Mouse (Mus musculus) gonadal fat pad, adult 2 months (tissue): ENCODE results near the gene Myh7b. TPM values are rescaled to one million over a fixed set of nuclear protein-coding genes. Genes with fewer than 3 reads are reported as not detected.
"Not testable (repeated sequence)": the region's sequence is repeated elsewhere in the genome, so short reads cannot be mapped to it uniquely, and the experiment has no call there.

ENCODE experiments used
- DNase-seq: peaks from one replicate; pipeline ENCODE4 v3.0.0-alpha.2; 2012; ENCODE audit warnings: low read depth
- polyA plus RNA-seq: library from polyadenylated mRNA; depleted of rRNA; stranded (reverse); fragments of >200 nt; gene quantifications from 2 replicates; pipeline ENCODE4 v1.2.3, GENCODE M21; 2012

The Myh7b gene
- polyA plus RNA-seq, 1 experiment = 0.15 TPM

DNA sequence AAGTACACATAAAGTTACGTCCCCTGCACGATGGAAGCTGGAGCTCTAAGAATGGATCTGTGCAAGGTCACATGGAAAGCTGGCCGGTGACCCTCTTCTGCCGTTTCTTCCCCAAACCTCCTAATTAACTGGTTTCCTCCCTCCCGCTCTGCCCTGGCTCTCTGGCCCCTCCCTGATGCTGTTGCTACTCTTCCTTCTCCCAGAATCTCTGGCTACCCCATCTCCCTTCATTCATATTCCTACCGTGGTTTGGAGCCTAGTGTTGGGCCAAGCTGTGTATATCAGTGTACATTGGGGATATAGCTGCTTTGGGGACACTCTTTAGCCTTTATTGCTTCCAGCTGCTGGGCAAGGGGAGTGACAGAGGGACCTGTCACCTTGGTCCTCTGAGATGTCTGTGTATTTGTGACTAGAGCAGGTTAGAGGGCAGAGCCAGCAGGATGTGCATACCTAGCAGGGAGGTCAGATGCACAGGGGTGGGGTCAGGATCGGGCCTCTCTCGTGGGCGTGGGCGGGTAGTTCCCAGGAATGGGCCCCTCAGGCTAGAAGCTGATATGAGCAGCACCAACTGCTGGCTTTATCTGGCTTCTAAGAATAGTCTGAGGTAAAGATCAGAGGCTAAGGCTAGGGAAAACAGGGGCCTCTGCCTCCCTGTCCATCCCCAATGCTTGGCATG is 6.3 kb upstream of the Myh7b start:
- DNase-seq = no peak

GRCm38 (mm10) chr2:155605236-155605589 is 5.8 kb upstream of the Myh7b start:
- DNase-seq = not testable (repeated sequence)

DNA sequence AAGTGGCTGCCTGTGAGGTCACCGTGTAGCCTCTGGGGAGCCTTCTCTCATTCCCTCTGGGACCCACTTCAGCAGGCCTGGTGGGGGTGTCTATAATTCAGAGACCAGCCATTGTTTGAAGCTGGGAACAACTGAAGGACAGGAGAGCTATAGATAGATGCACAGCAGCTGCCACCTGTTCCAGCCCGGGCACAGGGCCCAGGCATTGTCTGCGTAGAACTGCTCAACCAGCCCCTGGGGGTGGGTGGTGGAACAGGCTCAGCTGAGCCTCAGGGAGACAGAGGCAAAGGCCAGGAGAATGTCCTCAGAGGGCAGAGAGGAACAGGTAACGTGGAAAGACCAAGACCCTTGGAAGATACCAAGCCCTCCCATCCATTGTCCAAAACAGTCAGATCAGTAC is 4.7 kb upstream of the Myh7b start:
- DNase-seq = no peak

GRCm38 (mm10) chr2:155611834-155612550 is 980 bp downstream of the Myh7b start:
- DNase-seq = no peak

GRCm38 (mm10) chr2:155613326-155613755 is 2.3 kb downstream of the Myh7b start:
- no peak for DNase-seq

GRCm38 (mm10) chr2:155613953-155614352 is 2.9 kb downstream of the Myh7b start:
- DNase-seq = no peak

- no peak for DNase-seq
Observed at GRCm38 (mm10) chr2:155616971-155617370, 6.0 kb downstream of the Myh7b start.

DNA sequence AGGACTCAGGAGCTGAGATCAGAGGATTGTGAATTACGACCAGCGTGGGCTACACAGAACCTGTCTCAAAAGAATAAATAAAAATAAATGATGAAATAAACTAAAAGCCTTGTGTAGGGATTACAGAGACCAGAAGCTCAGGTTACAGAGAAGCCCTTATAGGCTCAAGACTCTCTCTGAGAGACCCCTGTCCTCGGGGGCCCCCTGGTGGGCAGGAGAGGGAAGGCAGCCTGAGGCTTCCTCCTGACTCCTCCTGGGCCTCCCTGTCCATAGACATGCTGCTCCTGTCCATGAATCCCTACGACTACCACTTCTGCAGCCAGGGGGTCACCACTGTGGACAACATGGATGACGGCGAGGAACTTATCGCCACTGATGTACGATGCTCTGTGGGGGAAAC is 8.8 kb downstream of the Myh7b start:
- no peak for DNase-seq

DNA sequence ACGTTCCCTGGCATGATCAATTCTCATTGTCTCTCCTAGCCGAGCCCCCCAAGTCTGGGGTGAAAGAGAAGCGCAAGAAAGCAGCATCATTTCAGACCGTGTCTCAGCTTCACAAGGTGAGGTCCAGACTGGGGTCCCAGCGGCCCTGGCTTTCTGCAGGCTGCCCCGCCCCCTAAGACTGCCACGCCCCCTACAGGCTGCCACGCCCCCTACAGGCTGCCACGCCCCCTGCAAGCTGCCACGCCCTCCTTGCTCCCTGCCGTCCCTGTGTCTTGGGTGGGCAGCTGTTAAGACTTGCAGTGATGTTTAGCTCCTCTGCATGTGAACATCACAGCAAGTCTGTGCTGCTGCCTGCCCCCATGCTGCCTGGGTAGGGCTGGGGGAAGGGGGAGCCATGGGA is 11.6 kb downstream of the Myh7b start:
- DNase-seq = no peak

GRCm38 (mm10) chr2:155623996-155624395 is 13.0 kb downstream of the Myh7b start:
- no peak for DNase-seq

DNA sequence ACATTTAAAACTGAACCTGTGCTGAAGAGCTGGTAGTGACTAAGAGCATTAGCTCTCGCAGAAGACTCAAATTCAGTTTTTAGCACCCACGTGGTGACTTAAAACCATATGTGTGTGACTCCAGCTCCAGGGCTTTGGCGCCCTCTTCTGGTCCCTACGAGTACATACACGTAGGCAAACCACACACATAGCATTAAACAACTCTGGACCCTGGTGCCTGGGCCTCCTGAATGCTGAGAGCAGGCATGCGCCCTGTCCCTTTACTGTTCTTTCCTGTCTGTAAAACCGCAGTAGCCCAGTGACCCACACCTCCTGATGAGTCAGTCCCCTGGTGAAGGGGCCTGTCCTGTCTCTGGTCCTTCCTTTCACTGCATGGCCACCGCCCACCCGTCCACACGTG is 13.7 kb downstream of the Myh7b start:
- DNase-seq = no peak

- no peak for DNase-seq
Observed at GRCm38 (mm10) chr2:155626277-155626676, 15.3 kb downstream of the Myh7b start.

DNA sequence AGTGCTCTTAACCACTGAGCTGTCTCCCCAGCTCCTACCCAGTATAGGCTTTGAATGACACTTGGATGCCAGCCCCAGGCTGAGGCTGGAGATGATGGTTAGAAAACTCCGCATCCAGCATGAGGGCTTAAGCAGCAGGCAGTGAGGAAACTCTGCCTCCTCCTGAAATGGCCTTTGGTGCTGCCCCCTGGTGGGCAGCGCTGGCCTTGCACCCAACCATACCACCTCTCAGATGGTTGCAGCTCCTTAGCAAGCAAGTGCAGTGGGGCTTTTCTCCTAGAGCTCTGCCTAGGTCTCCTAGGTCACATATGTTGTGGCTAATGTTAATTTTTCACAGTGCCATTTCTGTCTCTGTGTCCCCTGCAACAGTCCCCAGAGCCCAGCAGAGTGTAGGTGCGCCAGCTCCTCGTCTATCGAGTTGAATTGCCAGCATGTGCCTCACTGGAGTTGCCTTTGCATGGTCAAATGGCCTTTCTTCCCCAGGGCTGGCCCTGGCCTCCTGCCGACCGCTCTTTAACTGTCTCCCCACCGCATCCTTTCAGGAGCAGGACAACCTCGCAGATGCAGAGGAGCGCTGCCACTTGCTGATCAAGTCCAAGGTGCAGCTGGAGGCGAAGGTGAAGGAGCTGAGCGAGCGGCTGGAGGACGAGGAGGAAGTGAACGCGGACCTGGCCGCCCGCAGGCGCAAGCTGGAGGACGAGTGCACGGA is 16.2 kb downstream of the Myh7b start:
- no peak for DNase-seq

GRCm38 (mm10) chr2:155628112-155628511 is 17.1 kb downstream of the Myh7b start:
- DNase-seq = no peak

DNA sequence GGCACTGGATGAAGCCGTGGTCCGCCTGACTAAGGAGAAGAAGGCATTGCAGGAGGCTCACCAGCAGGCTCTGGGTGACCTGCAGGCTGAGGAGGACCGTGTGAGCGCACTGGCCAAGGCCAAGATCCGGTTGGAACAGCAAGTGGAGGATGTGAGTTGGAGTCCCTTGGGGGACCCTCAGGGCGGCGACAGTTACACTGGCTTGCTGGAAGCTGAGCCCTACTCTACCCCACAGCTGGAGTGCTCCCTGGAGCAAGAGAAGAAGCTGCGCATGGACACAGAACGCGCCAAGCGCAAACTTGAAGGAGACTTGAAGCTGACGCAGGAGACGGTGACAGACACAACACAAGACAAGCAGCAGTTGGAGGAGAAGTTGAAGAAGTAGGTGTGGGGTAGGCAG is 17.5 kb downstream of the Myh7b start:
- DNase-seq = no peak

- DNase-seq = no peak
Observed at GRCm38 (mm10) chr2:155629231-155629661, 18.2 kb downstream of the Myh7b start.

GRCm38 (mm10) chr2:155630153-155630552 is 19.1 kb downstream of the Myh7b start:
- no peak for DNase-seq

DNA sequence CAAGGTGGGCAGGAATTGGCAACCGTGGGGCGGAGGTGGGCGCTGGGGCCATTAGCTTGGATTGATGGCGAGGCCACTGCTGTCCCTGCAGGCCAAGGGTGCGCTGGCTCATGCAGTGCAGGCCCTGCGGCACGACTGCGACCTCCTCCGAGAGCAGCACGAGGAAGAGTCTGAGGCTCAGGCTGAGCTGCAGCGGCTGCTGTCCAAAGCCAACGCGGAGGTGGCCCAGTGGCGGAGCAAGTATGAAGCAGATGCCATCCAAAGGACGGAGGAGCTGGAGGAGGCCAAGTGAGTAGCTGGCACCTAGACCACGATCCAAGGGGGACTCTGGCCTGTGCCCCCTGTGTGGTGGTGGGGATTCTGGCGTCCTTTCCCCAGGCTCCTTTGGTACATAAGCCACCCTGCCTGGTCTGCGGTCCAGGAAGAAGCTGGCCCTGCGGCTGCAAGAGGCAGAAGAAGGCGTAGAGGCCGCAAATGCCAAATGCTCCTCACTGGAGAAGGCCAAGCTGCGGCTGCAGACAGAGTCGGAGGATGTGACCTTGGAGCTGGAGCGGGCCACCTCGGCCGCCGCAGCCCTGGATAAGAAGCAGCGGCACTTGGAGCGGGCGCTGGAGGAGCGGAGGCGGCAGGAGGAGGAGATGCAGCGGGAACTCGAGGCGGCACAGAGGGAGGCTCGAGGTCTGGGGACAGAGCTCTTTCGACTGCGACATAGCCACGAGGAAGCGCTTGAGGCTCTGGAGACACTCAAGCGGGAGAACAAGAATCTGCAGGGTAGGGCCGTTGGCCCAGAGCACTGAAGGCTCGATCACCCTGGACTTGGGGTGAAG is 19.8 kb downstream of the Myh7b start:
- DNase-seq = no peak

DNA sequence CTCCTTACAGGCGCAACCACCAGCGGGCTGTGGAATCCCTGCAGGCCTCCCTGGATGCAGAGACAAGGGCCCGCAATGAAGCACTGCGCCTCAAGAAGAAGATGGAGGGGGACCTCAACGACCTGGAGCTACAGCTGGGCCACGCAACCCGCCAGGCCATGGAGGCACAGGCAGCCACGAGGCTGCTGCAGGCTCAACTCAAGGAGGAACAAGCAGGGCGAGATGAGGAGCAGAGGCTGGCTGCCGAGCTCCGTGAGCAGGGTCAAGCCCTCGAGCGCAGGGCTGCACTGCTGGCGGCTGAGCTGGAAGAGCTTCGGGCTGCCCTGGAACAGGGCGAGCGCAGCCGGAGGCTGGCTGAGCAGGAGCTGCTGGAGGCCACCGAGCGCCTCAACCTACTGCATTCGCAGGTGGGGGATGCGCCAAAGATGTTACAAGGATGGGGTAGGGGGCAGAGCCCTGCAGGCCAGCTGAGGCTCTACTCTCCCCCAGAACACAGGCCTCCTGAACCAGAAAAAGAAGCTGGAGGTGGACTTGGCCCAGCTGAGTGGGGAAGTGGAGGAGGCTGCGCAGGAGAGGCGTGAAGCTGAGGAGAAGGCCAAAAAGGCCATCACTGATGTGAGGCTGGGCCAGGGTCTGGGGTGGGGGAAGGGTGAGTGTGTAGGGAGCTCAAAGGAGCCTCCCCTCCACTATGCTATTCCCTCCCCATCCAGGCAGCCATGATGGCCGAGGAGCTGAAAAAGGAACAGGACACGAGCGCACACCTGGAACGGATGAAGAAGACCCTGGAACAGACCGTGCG is 21.3 kb downstream of the Myh7b start:
- no peak for DNase-seq

- no peak for DNase-seq
Observed at GRCm38 (mm10) chr2:155633121-155633520, 22.1 kb downstream of the Myh7b start.

- no peak for DNase-seq
Observed at GRCm38 (mm10) chr2:155633731-155634130, 22.7 kb downstream of the Myh7b start.
